Mouse (Mus musculus): Measurements from ENCODE around the gene Ugt2b35.
"Not testable (repeated sequence)": the region's sequence is repeated elsewhere in the genome, so short reads cannot be mapped to it uniquely, and the experiment has no call there.

DNA sequence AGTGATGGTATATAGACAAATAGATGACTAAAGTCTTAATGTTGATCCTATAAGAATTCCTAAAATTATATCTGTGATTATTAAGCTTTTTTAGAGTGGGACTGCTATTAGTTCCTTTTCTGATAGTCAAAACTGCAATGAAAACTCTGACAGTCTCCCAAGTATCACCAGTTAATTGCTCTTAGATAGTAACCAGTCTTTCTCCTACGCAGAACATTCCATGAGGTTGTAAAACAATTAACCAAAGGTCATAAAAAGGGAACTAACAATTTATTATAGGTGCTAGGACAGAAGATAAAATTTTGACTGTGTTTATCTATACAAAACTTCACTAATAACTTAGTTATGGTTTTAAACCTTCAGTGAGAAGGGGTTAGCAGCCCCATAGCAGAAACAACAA, 37.8 kb upstream of the Ugt2b35 start:
- not testable (repeated sequence) for TF ChIP-seq POLR2A (IDR thresholded peaks at IDR 0.05; ENCODE audit: insufficient read length, low read depth); MYOG (IDR thresholded peaks at IDR 0.05; ENCODE audit: control insufficient read depth in 1 of 3, insufficient read depth in 1 of 3, insufficient read length in 2 of 3, low read depth in 2 of 3); TCF3 (IDR thresholded peaks at IDR 0.05; ENCODE audit: insufficient read length, low read depth)

All from myocyte (in vitro differentiated cells).